Mouse (Mus musculus): Measurements from ENCODE around the gene Igfbp5. TPM values are rescaled to one million over a fixed set of nuclear protein-coding genes. Genes with fewer than 3 reads are reported as not detected.

Gene Igfbp5
- total RNA-seq, 2 experiments from 2014 or later: 69.7 to 72.5 TPM

DNA sequence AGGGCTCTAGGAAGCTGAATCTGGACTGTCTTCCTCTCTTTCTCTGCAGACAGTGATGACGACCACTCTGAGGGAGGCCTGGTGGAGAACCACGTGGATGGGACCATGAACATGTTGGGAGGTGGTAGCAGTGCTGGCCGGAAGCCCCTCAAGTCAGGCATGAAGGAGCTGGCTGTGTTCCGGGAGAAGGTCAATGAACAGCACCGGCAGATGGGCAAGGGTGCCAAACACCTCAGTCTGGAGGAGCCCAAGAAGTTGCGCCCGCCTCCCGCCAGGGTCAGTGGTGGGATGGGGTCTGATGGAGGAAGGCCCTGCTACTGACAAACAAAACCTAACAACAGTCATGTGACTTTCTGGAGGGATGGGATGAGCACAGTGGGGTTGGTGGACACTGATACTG lies 25.6 kb downstream of the Igfbp5 start:
- no peak for DNase-seq (ENCODE audit: extremely low spot score in 1 of 2, low spot score in 1 of 2)

DNA sequence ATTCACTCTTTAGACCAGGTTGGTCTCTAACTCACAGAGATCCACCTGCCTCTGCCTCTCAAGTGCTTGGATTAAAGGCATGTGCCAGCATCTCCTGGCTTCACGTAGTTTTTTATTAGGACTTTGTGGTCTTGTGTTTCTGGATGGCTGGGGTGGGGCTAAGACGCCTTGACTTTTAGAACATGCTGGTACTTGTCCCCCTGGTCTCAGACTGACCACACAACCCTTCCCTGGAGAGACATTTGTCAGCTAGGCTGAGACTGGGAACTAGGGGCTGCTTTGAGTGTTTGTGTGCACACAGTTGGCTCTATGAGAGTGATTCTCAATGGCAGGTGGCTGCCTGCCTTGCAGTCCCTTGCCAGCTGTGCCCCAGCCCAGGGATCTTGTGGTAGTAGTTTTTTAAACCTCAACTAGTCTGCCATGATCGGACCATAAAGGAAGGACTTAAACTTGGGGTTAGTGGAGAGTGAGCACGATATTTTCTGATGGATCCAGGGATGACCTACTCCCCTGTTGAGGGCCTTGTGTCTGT lies 26.8 kb downstream of the Igfbp5 start:
- DNase-seq (ENCODE audit: extremely low spot score in 1 of 2, low spot score in 1 of 2): no peak

DNA sequence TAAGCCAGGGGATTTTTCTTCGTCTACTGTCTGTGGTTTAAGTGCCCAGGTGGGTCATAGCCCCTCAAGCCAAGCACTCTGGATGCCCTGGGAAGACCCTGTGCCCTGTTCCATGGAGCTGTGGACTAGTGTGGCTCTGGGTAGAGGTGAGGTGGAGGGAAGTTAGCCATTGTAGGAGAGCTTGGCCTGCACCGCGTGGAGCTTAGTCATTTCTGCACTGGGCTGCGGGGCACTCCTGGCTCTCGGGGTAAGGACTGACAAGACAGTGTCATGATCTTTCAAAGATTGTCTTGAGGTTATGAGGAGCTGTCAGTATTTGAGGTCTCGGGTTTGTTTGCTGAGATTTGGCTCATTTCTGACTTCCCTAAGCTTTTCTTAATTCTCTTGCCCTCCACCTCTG lies 30.0 kb downstream of the Igfbp5 start:
- DNase-seq (ENCODE audit: extremely low spot score in 1 of 2, low spot score in 1 of 2): no peak

DNA sequence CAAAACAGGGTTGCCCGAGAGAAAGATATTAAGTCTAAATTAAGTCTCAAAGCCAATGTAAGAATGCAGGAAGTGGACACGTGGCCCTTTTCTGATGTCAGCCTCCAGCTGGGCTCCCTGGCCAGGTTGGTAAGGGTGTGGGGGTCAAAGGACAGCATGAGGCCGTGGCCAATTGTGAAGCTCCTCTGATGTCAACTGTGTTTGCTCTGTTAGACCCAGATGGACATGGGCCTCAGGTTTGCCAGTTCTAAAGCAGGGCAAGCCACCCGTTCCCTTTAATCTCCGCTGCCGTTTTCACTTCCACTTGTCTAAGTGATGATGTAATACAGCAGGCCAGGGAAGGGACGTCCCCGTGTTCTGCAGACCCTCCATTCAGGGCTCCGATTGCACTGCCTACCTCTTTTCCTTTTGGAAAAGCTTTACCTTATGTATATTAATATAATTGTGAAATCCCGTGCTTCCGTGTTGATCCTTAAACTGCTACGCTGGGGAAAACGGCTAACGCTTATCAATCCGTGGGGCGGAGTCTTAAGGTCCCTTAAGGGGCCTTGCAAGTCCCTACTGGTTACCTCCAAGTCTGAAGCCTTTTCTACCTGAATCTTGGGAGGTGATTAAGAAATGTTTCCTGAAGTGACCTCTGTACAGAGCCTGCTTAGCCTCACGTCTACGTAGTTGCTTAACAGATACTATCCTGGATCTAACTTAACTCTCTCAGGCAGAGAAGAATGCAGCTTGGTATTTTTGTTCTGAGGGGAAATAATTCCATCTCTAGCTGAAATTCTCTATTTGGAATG lies 31.8 kb downstream of the Igfbp5 start:
- DNase-seq (ENCODE audit: extremely low spot score in 1 of 2, low spot score in 1 of 2): no peak

DNA sequence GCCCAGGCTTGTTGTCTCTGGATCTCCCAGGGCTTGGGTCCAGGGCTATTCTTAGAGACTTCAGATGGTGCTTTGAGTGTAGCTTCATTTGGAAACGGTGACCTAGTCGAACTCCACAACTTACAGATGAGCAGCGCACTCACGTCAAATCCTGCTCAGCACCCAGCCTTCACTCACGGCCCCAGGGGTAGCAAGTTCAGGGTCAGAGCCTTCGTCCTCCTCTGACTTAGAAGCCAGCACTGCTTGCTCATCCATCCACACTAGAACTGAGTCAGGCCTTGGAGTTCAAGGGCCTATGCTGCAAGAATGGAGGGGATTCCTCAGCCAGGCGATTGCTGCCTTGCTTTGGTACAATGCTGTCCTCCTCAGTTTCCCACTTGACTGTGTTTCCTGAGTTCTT lies 34.9 kb downstream of the Igfbp5 start:
- no peak for DNase-seq (ENCODE audit: extremely low spot score in 1 of 2, low spot score in 1 of 2)

DNA sequence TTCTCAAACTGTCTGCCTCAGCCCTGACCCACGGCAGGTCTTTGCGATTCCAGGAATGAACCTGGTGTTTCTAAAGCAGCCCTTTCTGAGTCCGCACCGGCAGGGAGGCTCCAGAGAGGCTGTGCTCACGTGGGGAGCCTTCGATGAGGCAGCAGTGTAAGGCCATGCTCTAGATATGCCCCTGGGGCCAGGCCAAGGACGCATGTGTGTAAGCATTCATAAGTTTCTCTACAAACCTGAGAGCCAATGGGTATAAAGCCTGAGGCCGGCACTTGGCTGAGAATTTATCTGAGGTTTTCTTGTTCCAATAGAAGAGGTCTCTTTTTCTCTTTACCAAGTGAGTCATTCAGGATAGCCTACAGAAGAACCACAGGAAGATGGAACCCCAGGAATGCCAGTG lies 35.3 kb downstream of the Igfbp5 start:
- DNase-seq (ENCODE audit: extremely low spot score in 1 of 2, low spot score in 1 of 2): no peak

DNA sequence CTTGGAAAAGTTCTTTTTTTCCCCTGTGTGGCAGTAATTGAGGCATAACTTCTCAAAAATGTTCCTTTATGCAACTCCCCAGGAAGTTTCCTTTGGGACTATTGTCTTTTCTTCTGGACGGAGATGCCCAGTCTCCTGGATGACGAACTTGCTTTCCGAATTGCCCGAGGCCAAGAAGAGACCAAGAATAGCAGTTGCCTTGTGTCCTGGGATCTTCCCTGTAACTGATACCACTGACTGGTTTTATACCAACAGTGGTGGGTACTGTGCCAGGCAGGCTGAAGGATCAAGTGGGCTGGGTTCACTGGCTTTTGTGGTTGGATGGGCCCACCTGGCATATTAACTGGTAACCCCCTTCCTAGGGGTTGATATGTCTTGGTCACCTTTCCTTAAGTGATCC lies 41.1 kb downstream of the Igfbp5 start:
- no peak for DNase-seq (ENCODE audit: extremely low spot score in 1 of 2, low spot score in 1 of 2)

DNA sequence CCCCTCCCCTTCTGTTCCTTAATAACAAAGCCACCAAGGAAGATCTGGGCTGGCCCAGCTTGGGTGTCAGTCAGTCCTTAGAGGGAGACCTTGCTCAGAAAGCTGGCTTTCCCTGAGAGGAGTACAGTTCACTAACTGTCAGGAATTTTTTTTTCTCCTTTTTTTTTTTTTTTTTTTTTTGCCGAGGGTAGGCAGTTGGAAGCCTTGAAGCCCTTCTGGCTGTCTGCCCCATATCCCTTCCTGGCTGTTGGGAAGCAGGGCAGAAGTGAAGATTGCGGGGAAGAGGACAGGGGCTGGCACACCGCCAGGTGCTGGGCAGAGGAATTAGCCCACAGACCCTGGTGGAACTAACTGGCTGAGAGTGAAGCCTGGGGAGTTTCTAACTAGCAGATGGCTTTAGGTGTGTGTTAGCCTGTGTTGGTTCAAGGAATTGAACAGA lies 42.0 kb downstream of the Igfbp5 start:
- DNase-seq (ENCODE audit: extremely low spot score in 1 of 2, low spot score in 1 of 2): no peak

DNA sequence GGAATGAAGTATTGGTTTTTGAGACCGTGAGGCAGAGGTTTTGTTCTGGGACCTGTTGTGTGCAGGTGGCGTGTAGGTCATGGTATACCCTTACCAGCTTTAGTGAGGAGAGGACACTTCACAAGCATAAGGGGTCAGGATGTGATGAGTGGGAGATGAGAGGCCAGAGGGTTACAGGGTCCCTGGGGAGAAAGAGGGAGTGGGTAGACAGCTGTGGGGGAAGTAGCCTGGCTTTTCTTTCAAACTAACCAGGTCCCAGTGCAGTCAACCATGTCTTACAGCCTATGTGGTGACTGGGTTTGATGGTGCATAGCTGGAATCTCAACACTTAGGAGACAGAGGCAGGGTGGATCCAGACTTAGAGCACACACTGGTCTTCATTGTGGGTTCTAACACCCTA lies 44.2 kb downstream of the Igfbp5 start:
- no peak for DNase-seq (ENCODE audit: extremely low spot score in 1 of 2, low spot score in 1 of 2)

DNA sequence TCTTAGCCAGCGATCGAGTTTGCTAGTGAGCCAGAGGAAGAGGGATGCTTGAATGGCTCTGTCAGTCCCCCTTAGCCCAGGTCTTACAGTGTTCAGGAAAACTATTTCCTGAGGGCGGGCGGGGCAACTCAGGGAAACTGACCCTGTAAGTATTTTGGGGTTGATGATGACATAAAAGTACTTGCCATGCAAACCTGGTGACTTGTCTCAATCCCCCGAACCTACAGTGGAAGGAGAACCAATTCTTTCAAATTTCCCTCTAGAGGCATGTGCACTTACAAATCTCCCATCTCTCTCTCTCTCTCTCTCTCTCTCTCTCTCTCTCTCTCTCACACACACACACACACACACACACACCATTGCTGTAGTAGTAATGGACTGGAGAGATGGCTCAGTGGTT lies 45.8 kb downstream of the Igfbp5 start:
- no peak for DNase-seq (ENCODE audit: extremely low spot score in 1 of 2, low spot score in 1 of 2)

DNA sequence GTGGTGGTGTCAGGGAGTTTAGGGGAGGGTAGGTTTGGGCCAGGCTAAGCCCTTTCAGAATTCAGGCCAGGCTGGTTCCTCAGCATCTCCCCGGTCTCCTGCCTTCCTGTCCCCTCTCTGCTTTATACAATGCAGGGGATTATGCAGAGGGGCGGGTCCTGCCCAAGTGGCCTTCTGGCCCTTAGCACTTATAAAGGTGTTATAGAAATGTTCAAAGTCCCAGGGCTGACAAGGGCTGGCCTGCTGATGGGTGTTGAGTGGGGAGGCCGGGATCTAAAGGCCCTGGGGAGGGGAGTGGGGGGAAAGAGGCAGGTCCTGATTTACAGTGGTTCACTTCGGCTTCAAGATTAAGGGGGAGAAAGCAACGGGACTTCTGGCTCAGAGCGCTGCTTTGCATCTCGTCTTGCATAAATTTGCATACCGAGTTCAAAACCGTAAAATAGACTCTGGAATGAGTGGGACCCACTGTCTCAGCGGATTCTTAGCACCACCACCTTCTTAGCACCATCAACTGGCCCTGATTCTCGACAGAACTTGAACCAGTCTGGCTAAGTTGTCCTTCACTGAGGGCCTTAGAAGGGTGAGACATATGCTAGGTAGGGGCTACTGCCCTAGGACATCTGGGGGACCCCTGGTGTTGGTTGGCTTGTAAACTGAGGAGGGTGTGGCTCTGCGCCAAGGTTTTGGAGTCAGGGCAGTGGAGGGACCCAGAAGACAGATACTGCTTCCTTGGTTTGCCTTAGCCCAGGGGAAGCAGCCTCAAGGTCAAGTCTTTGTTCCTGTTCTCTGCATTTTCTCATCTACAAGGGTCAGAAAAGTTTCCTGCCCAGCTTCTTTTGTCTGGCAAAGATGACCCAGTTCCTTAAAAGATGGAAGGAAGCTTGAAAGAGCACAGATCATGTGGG lies 47.0 kb downstream of the Igfbp5 start:
- no peak for DNase-seq (ENCODE audit: extremely low spot score in 1 of 2, low spot score in 1 of 2)

DNA sequence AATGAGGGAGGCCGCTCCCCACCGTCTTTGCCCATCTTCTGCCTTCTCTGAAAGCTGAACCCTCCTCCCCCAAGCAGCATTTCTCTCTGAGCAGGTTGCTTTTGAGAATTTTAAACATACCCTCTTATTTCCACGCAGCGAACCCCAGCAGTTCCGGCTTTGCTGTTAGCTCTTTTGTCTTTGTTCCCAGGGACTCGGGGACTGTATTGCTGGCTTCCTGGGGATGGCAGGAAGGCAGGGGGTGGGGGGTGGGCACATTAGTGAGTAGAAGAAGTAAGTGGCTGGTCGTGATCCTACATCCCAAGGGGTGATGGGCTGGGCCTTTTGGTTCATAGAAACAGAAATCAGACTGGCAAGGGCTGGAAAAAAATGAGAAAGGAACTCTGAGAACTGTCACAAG lies 47.8 kb downstream of the Igfbp5 start:
- no peak for DNase-seq (ENCODE audit: extremely low spot score in 1 of 2, low spot score in 1 of 2)

DNA sequence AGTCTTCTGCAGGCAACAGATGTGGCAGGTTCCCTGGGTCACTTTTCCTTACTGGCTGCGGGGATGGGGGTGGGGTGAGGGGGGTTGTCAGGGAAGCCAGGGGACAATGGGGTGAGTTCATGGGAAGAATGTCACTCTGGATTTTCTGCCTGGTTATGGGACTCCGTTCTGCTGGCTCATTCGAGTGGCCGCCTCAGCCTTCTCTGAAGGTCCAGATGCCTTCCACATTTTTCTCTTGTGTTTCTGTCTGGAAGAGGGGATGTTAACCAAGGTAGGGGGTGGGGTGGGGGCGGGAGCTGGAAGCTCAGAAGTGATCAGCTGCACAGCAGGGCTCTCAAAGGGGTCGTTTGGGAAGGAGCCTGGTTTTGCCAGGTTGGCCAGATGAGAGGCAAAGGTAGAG lies 48.2 kb downstream of the Igfbp5 start:
- no peak for DNase-seq (ENCODE audit: extremely low spot score in 1 of 2, low spot score in 1 of 2)

DNA sequence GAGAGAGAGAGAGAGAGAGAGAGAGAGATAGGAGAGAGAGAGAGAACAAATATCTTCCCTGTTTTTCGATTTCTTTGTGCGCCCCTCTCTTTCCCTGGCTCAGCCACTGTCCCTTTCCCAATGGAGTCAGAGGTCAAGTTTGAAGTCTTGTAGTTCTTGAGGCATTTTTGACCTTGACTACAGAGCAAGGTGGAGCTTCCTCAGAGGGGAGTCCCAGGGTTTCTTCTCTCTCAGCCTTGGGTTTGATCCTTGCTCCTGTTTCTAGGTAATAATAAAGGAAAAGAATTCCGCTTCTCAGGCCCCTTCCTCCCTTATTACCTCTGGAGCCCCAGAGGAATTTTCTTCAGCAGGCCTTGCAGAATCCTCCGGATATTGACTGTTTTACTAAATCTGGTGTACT lies 48.8 kb downstream of the Igfbp5 start:
- no peak for DNase-seq (ENCODE audit: extremely low spot score in 1 of 2, low spot score in 1 of 2)

DNA sequence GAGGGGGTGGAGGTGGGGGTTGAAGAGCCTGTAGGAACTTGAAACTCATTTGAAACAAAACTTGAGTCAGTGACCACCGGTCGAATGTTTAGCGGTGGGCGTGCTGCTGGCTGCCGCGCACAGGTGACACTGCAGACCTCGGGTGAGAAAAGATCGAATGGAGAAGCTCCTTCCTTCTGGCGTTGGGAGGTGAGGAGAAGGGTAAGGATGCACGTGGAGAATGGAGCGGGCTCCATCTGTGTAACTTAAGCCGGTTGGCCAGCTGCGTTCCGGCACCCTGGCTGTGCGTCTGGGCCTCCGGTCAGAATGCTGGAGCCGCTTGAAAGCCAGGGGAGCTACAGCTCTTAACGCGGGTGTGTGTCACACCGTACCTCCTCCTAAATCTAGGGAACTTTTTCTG lies 49.4 kb downstream of the Igfbp5 start:
- DNase-seq (ENCODE audit: extremely low spot score in 1 of 2, low spot score in 1 of 2): no peak

DNA sequence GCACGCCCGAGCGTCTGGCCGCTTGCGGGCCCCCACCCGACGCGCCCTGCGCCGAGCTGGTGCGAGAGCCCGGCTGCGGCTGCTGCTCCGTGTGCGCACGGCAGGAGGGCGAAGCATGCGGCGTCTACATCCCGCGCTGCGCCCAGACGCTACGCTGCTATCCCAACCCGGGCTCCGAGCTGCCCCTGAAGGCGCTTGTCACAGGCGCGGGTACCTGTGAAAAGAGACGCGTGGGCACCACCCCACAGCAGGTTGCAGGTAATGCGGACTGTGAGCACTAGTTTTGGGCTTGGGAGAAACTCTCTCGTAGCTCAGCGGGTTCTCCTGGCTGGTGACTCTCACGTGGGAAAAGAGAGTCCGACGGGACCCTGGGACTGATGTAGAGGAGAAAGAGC lies 50.0 kb downstream of the Igfbp5 start:
- DNase-seq (ENCODE audit: extremely low spot score in 1 of 2, low spot score in 1 of 2): peak in 1 of 2 experiments; percentile 17

DNA sequence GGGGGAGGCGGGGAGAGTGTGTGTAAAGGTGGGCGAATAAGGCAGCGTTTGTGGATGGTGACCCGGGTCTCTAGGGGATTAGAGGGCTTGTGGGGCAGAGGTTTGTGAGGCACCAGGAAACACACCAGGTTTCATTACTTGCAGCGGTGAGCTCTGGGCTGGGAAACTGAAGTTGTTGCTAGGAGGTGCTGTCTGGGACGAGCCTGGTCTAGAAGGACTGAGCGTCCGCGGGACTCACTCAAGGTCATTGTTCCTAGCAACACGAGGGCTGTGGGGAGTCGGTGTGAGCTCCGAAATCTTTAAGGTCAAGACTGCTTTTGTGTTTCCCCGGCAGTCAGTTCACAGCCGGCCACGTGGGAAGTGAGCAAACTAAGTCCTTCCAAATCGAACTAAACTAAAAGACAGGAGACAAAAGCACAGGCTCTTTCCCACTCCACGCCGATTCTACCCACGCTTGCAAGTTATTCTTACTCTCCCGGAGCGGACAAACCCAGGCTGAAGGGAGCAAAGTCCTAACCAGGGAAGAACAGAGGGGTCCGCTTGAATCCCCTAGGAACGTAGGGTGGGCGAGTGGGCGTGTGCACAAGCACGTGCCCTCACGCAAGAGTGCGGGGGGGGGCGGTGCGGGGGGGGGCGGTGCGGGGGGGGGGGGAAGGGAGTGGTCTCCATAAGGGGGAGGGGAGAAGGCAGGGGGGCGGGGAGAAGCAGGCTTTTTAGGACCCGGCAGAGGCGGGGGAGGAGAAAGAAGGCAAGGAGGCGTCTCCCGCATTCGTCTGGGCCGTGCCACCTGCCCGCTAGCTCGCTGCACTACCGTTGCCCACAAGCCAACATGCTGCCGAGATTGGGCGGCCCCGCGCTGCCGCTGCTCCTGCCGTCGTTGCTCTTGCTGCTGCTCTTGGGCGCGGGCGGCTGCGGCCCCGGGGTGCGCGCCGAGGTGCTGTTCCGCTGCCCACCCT lies 50.7 kb downstream of the Igfbp5 start, which contains the start of gene Igfbp2:
Igfbp2 (plus strand) TSS at position 753 of the 956 bp plus-strand sequence.
- peak; percentile 16 to 22 for DNase-seq (ENCODE audit: extremely low spot score in 1 of 2, low spot score in 1 of 2)

DNA sequence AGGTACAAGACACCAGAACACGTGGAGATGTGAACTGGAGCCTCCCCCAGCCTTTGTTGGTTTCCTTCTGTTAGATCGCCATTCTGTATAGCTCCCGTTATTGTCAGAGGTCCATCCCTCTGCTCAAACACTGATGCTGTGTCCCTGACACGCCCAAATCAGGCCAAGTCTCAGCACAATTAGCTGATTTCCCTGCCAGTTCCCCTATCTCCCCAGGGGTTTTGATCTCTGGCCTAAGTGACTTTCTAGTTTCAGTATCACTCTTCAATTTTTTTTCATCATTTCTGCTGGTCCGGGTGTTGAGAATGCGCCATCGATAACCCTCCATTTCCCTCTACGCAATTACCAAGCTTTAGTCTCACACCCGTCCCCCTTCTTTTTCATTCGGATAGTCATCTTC lies 51.8 kb downstream of the Igfbp5 start:
- no peak for DNase-seq (ENCODE audit: extremely low spot score in 1 of 2, low spot score in 1 of 2)

DNA sequence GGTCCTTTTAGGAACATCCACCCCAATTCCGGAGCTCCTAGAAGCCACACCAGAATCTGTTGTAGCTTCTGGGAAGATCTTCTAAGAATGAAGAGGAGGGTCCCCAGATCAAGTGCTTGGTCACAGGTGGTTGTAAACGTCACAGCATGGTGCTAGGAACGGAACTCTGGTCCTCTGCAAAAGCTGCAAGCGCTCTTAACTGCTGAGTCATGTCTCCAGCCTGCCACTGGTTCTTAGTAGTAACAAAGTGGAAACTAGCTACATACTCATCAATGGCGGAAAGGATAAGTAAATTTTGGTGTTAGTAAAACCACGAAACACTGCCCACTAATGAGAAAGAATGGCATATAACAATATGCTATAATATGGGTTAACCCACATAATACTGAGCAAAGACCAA lies 54.7 kb downstream of the Igfbp5 start:
- no peak for DNase-seq (ENCODE audit: extremely low spot score in 1 of 2, low spot score in 1 of 2)

DNA sequence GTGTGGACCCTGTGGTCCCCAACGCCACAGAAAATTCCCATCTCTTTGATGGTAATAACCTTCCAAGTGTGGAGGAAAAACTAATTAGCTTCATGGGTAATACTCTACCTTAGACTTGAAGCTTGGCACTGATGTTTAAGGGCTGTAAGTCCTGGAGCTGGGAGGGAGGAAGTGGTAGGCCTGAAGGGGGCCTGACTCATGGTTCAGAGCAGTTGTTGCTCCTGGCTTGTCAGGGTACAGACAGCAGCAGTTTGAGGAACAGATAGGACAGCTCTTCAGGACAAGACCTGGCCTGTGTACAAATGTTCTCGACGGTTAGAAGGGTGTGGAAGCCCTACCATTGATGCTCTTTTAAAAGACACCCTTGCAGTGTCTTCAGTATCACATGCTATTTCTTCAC lies 59.1 kb downstream of the Igfbp5 start:
- DNase-seq (ENCODE audit: extremely low spot score in 1 of 2, low spot score in 1 of 2): no peak
